Mouse (Mus musculus) bone marrow macrophage, adult 2 months (primary cell): ENCODE results near the gene Plxna1.

Source experiments
- CTCF ChIP-seq: IDR thresholded peaks from 2 replicates; pipeline ENCODE4 v1.5.1; 2012; ENCODE audit warnings: low read depth, mild to moderate bottlenecking, low read length, moderate library complexity
- POLR2A ChIP-seq: IDR thresholded peaks from 2 replicates; pipeline ENCODE4 v1.6.1; 2012; ENCODE audit warnings: mild to moderate bottlenecking, low read depth, low read length, borderline replicate concordance

DNA sequence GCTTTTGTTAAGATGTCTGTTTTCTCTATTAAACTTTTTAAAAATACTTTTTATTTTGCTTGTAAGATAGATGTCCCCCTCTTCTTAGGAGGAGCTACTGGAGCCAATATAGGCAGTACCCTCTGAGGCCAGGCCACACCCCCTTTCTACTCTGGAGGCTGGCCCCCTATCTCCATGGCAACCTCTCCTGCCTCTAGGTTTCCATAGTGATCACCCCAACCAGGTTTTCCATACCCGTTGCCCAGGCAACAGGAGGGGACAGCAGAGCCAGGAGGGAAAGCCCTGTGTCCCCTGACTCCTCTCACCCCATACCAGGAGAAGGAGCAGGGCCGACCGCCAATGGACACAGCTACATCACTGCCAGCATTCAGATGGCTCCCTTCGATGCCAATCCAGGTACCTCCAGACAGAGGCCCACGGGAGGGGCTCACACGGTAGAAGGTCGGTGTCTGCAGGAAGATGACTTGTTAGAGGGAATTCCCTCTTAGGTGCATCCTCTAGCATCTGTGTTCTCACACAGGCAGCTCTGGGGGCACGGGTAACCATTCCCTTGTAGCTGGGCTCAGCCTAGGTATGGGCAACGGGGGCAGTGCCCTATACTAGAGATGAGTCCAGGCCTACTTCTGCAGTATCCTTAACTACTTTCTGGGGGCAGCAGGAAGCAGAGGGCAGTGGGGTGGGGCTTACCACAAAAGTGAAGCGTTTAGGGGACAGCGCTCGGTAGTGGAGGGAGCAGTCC, 28.3 kb downstream of the Plxna1 start:
- TF ChIP-seq CTCF (no peak), POLR2A (no peak)
